Mouse (Mus musculus) bone marrow, adult 2 months (tissue): ENCODE results near the gene Cyp3a59.

Experiments
- CTCF ChIP-seq: fragments of 200-500 bp; IDR thresholded peaks from 2 replicates; pipeline ENCODE4 v1.5.1; 2011; ENCODE audit warnings: low read length, control low read depth; ENCODE audit not compliant: control insufficient read depth, insufficient read depth
- POLR2A ChIP-seq: fragments of 200-500 bp; IDR thresholded peaks from 2 replicates; pipeline ENCODE4 v1.6.1; 2011; ENCODE audit warnings: low read depth, mild to moderate bottlenecking, control low read depth, low read length, borderline replicate concordance; ENCODE audit not compliant: control insufficient read depth

GRCm38 (mm10) chr5:146147903-146148302, 68.8 kb downstream of the Cyp3a59 start:
- TF ChIP-seq CTCF: no peak
- no peak for TF ChIP-seq POLR2A
